Mouse (Mus musculus): Measurements from ENCODE around the gene Cdk14.
"Not testable (repeated sequence)": the region's sequence is repeated elsewhere in the genome, so short reads cannot be mapped to it uniquely, and the experiment has no call there.

Gene Cdk14

GRCm38 (mm10) chr5:5261725-5262296 lies 158.3 kb downstream of the Cdk14 start:
- no peak for DNase-seq (ENCODE audit: low spot score)

- no peak for DNase-seq (ENCODE audit: low spot score)
Measured at GRCm38 (mm10) chr5:5260966-5261724, 159.0 kb downstream of the Cdk14 start.

DNA sequence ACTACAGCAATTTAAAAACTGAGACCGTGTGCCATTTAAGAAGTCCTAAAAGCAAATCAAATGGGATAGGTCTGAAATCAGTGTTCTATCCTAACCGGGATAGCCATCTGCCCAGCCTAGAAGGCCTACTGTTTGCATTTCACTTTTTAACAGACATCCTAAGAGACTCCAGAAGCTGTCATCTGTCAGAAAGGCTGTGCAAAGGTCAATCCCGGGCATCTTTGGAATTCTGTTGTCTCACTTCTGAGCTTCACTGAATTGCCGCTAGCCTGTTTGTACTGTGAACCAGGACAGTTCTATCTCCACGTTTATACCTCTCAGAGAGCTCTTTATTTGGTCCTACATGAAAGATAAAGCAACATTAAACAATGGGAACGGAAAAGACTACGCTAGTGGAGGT lies 159.8 kb downstream of the Cdk14 start:
- DNase-seq (ENCODE audit: low spot score) = no peak

DNA sequence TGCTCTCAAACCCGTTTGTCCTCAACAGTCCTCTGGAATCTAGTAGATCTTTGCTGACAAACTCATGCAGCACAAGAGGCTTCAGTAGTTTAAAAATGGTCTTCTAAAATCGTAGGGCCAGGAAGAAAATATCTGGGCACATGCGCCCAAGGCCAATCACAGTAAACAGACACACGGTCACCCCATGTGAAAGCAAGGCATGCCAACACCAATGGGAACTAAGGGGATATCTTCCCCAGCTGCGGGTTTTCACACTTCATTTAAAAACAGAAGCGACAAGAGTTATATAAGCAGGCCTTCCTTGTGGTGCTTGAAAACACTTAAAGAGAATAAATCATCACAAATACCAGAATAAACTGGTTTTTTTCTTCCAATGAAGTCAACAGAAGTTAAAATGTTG lies 165.7 kb downstream of the Cdk14 start:
- DNase-seq (ENCODE audit: low spot score) = no peak

GRCm38 (mm10) chr5:5253177-5253576 lies 166.9 kb downstream of the Cdk14 start:
- no peak for DNase-seq (ENCODE audit: low spot score)

DNA sequence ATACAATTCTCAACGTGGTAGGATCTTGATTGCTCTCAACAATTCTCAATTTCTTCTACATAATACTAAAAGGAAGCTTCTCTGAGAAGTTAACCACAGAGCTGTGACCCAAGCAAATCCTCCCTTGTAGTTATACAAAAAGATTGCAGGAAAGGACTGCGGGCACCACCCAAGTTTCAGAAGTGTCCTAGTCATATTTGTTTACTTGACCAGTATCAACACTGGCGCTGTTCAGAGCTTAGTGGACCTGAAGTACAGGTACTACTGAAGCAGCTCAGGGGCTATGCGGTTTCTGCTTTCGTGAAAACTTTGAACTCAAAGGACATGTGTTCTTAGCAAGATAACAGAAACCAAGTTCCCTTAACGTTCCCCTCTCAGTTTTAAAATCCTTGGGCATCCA lies 172.4 kb downstream of the Cdk14 start:
- DNase-seq (ENCODE audit: low spot score) = no peak

DNA sequence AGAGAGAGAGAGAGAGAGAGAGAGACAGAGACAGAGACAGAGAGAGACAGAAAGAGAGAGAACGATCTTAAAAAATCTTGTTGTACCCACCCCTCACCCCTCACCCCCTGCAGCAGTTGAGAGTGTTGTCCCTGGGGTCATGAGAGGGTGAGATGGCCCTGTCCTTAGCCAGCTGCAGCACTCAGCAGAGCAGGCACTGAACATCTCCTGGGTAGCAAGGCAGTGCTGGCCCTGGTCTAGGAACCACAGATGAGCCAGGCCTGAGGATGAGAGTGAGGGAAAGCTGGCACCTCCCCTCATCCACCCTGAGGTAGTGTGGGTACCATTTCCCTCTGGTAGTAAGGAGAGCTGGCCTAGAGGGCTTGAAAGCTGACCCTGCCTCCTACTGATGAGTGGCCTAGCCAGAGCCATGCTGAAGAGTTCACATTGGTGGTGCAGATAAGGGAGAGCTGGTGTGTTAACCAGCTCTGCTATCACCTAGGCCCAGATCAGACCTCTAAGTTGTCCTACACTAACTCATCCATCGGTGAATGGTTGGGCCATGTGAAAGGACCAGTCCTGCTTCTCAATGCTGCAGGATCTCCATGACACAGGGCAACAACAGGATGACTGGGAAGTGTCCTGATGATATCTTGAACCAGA lies 173.5 kb downstream of the Cdk14 start:
- no peak for DNase-seq (ENCODE audit: low spot score)

- no peak for DNase-seq (ENCODE audit: low spot score)
Measured at GRCm38 (mm10) chr5:5245182-5245581, 174.9 kb downstream of the Cdk14 start.

GRCm38 (mm10) chr5:5243648-5244047 lies 176.5 kb downstream of the Cdk14 start:
- DNase-seq (ENCODE audit: low spot score) = no peak

GRCm38 (mm10) chr5:5242704-5243103 lies 177.4 kb downstream of the Cdk14 start:
- DNase-seq (ENCODE audit: low spot score) = no peak

DNA sequence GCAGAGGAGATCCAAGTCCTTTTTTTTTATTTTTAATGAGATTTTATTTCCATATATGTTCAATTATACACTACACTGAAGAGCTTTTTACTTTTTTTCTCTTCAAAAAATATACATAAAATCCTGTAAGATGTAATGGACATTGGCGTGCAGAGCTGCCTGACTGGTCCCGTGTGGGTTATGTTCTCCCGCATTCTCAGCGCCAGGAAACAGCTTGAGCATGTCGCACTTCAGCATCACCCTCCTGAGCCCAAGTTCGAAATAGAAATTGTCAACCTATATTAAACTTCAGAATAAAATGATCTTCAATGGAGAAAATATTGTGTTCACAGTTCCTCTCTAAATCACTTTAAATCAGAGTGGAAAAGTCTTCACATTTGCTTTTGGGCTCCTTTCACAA lies 179.0 kb downstream of the Cdk14 start:
- DNase-seq (ENCODE audit: low spot score) = no peak

- no peak for DNase-seq (ENCODE audit: low spot score)
Measured at GRCm38 (mm10) chr5:5240121-5240520, 180.0 kb downstream of the Cdk14 start.

DNA sequence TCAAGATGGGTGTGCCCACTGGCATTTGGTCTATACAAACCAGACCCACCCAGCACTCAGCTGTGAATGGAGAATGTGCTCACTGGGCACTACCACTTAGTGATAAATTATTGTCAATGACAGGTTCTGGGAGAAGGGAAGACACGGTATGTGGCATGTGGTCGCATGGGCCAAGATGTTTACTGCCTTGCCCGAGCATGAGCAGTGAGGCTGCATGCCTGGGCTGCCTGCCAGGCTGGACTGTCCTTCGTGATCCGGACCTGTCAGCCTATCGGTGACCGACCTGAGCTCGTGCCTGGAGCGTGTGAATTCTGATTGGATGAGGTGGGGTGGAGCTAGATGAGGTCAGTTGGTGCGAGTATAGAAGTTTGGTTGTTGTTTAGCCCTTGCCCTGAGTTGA lies 185.2 kb downstream of the Cdk14 start:
- DNase-seq (ENCODE audit: low spot score) = not testable (repeated sequence)

DNA sequence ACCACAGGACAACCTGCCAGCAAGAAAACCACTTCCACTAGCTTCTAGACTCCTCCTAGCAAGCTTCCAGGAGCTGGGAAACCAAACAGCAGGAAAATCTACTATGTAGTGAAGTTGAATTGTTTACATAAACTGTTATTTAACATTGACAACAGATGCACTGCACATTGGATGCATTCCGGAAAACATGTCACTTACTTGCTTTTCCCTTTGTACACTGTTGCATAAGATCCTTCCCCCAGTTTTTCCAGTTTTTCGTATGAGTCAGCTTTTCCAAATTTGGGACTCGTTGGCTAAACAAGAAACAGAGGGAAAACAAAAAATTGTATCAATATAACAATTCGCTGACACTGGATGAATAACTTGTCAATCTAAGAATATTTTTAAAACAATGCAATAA lies 193.1 kb downstream of the Cdk14 start:
- DNase-seq (ENCODE audit: low spot score) = no peak

GRCm38 (mm10) chr5:5211780-5212135 lies 208.4 kb downstream of the Cdk14 start:
- no peak for DNase-seq (ENCODE audit: low spot score)

GRCm38 (mm10) chr5:5211034-5211779 lies 208.9 kb downstream of the Cdk14 start:
- no peak for DNase-seq (ENCODE audit: low spot score)

- no peak for DNase-seq (ENCODE audit: low spot score)
Measured at GRCm38 (mm10) chr5:5208016-5208415, 212.1 kb downstream of the Cdk14 start.

GRCm38 (mm10) chr5:5206012-5206411 lies 214.1 kb downstream of the Cdk14 start:
- DNase-seq (ENCODE audit: low spot score) = no peak

- DNase-seq (ENCODE audit: low spot score) = no peak
Measured at GRCm38 (mm10) chr5:5194562-5195221, 225.4 kb downstream of the Cdk14 start.

GRCm38 (mm10) chr5:5189590-5189989 lies 230.5 kb downstream of the Cdk14 start:
- no peak for DNase-seq (ENCODE audit: low spot score)

- no peak for DNase-seq (ENCODE audit: low spot score)
Measured at GRCm38 (mm10) chr5:5185987-5186742, 233.9 kb downstream of the Cdk14 start.

- no peak for DNase-seq (ENCODE audit: low spot score)
Measured at GRCm38 (mm10) chr5:5185521-5185920, 234.6 kb downstream of the Cdk14 start.

All from testis, postnatal 10 days (tissue).